Mouse (Mus musculus) neural tube, embryonic 12.5 days (tissue): ENCODE measurements at regions not wholly inside any gene's neighbourhood (a gene's known extent, or its start where the extent isn't known, plus 50 kb on each side); places are given as distances from the start of the nearest gene placed in this dataset.

Experiments used
- ATAC-seq: fragments of 200-750 bp; cut with Nextera tagmentation; 2 replicates; pipeline ENCODE4 v1.8.0; 2017; ENCODE audit warnings: low read depth, mild to moderate bottlenecking, moderate TSS enrichment, moderate library complexity; ENCODE audit not compliant: low FRiP score
- H3K27ac ChIP-seq: fragments of 300-500 bp; sonication (generic); 2 replicates; pipeline ENCODE4 v1.5.1; 2016
- H3K27me3 ChIP-seq: fragments of 300-500 bp; sonication (generic); replicated peaks from 2 replicates; pipeline ENCODE4 v1.6.1; 2016; ENCODE audit warnings: mild to moderate bottlenecking
- H3K36me3 ChIP-seq: fragments of 300-500 bp; sonication (generic); 2 replicates; pipeline ENCODE4 v1.6.1; 2016; ENCODE audit warnings: mild to moderate bottlenecking
- H3K4me1 ChIP-seq: fragments of 300-500 bp; sonication (generic); 2 replicates; pipeline ENCODE4 v1.6.1; 2016
- H3K4me2 ChIP-seq: fragments of 300-500 bp; sonication (generic); replicated peaks from 2 replicates; pipeline ENCODE4 v1.6.1; 2016; ENCODE audit warnings: mild to moderate bottlenecking
- H3K4me3 ChIP-seq: fragments of 300-500 bp; sonication (generic); 2 replicates; pipeline ENCODE4 v1.5.1; 2016
- H3K9ac ChIP-seq: fragments of 300-500 bp; sonication (generic); 2 replicates; pipeline ENCODE4 v1.6.1; 2016; ENCODE audit warnings: mild to moderate bottlenecking
- H3K9me3 ChIP-seq: fragments of 300-500 bp; sonication (generic); 2 replicates; pipeline ENCODE4 v1.6.1; 2016; ENCODE audit warnings: mild to moderate bottlenecking
- WGBS: fragments of 180-500 bp; shearing (Covaris S2); methylation state at CpG from one replicate; pipeline ENCODE4 v1.1.7; 2016; 5-methylcytosine and 5-hydroxymethylcytosine counted together

DNA sequence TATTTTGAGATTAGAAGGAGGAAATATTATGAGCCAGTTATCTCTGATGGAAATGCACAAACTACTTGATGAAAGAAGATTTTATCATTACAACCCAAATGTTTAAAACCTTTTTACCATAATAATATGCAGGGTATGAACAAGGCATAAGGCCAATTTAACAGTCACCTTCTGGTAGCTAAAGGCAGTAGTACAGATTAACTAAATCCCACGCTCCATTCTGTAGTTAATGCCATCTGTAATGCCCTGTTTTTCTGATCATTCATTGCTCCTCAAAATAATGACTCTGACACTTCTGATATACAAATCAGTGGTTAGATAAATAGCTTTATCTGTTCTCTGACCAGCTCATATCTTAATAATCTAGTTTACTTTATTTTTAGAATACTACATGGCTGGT lies 987.8 kb downstream of the Pcdh7 start:
- no peaks in the 10 kb centered on the region for H3K9me3 ChIP-seq
- H3K27me3 ChIP-seq = no peaks in the 10 kb centered on the region
- H3K27ac ChIP-seq = no peak overlapping the region
- ATAC-seq = no peak
- H3K4me1 ChIP-seq = no peaks in the 10 kb centered on the region
- H3K36me3 ChIP-seq = no peaks in the 10 kb centered on the region
- WGBS = 91% methylated on average over 1 of the region's 1 CpGs
- no peak overlapping the region for H3K9ac ChIP-seq
- H3K4me2 ChIP-seq = no peak overlapping the region
- no peak overlapping the region for H3K4me3 ChIP-seq

GRCm38 (mm10) chr5:58712381-58712780 lies 994.6 kb downstream of the Pcdh7 start:
- WGBS = 50% methylated on average over 1 of the region's 1 CpGs
- Histone ChIP-seq H3K4me2 (no peak overlapping the region), H3K9ac (no peak overlapping the region), H3K36me3 (no peaks in the 10 kb centered on the region), H3K27ac (no peak overlapping the region), H3K4me1 (no peaks in the 10 kb centered on the region), H3K27me3 (no peaks in the 10 kb centered on the region), H3K9me3 (no peaks in the 10 kb centered on the region), H3K4me3 (no peak overlapping the region)
- no peak for ATAC-seq

DNA sequence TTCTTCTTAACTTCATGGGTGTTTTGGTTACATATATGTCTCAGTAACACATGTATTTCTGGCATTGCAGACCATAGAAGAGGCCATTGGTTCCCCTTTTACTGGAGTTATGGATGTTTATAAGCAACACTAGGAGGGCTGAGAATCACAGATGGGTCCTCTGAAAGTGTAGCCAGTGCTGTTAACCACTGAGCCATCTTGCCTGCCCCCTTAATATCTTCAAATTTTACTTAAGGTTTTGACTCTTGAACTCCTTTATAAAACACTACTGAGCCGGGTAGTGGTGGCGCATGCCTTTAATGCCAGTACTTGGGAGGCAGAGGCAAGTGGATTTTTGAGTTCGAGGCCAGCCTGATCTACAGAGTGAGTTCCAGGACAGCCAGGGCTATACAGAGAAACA lies 1015.6 kb downstream of the Pcdh7 start:
- Histone ChIP-seq H3K36me3 (no peaks in the 10 kb centered on the region), H3K4me2 (no peak overlapping the region), H3K27ac (no peak overlapping the region), H3K9ac (no peak overlapping the region), H3K27me3 (no peaks in the 10 kb centered on the region), H3K4me3 (no peak overlapping the region), H3K9me3 (no peaks in the 10 kb centered on the region), H3K4me1 (no peaks in the 10 kb centered on the region)
- no peak for ATAC-seq
- WGBS = 94% methylated on average over 3 of the region's 3 CpGs

GRCm38 (mm10) chr5:58733961-58734360 lies 1016.2 kb downstream of the Pcdh7 start:
- Histone ChIP-seq H3K4me3 (no peak overlapping the region), H3K4me2 (no peak overlapping the region), H3K9me3 (no peaks in the 10 kb centered on the region), H3K4me1 (no peaks in the 10 kb centered on the region), H3K27ac (no peak overlapping the region), H3K27me3 (no peaks in the 10 kb centered on the region), H3K9ac (no peak overlapping the region), H3K36me3 (no peaks in the 10 kb centered on the region)
- 93% methylated on average over 2 of the region's 2 CpGs for WGBS
- no peak for ATAC-seq

GRCm38 (mm10) chr5:58736610-58737009 lies 1018.8 kb downstream of the Pcdh7 start:
- no peaks in the 10 kb centered on the region for H3K27me3 ChIP-seq
- H3K4me2 ChIP-seq = no peak overlapping the region
- H3K4me1 ChIP-seq = no peaks in the 10 kb centered on the region
- ATAC-seq = no peak
- H3K27ac ChIP-seq = no peak overlapping the region
- WGBS = 59% methylated on average over 9 of the region's 9 CpGs
- H3K9ac ChIP-seq = no peak overlapping the region
- H3K36me3 ChIP-seq = no peaks in the 10 kb centered on the region
- no peaks in the 10 kb centered on the region for H3K9me3 ChIP-seq
- H3K4me3 ChIP-seq = no peak overlapping the region

DNA sequence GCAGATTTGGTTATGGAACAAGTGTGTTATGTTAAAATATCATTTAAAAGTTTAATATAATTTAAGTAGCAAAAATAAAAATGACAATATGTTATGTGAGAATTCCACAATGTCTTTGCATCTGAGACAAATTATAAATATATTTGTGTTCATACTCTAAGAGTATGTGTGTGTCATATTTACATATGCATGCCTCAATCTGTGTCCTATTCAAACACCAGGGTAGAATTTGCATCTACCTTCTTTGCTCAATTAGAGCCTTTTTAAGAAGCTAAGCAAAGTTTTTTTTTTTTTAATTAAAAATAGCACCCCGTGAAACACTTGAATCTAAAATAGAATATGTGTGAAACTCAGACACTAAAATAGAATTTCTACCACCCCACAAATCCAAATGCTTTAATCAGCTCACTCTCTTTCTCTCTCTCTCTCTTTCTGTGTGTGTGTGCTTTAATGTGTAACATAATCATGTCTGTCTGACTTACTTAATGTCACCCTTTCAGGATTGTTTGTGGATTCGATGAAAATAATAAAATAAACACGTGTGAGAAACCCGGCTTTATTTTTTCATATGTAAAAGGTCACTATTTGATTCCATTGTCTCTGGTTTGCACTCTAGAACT lies 1019.6 kb downstream of the Pcdh7 start:
- no peak overlapping the region for H3K4me2 ChIP-seq
- no peak overlapping the region for H3K4me3 ChIP-seq
- no peaks in the 10 kb centered on the region for H3K36me3 ChIP-seq
- no peaks in the 10 kb centered on the region for H3K27me3 ChIP-seq
- H3K4me1 ChIP-seq = no peaks in the 10 kb centered on the region
- WGBS = 93% methylated on average over 4 of the region's 4 CpGs
- H3K9me3 ChIP-seq = no peaks in the 10 kb centered on the region
- ATAC-seq = no peak
- no peak overlapping the region for H3K9ac ChIP-seq
- no peak overlapping the region for H3K27ac ChIP-seq

DNA sequence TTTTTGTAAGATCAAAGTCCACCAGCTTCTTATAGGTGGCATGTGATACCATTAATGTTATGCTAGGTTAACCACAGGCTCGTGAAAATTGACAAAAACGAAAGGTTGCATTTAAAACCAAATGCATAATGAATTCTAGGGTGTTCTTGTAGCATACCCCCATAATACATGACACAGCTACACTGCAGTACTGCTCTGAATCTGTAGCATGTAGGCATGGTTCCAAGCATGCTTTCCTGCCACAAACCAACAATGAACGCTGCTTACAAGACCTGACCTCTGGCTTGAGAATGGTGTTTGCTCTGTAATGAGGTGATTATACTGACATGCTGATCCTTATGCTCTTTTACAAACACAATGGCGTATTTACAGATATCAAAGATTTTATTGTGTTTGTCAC lies 1020.3 kb downstream of the Pcdh7 start:
- Histone ChIP-seq H3K9ac (no peak overlapping the region), H3K36me3 (no peaks in the 10 kb centered on the region), H3K4me2 (no peak overlapping the region), H3K27me3 (no peaks in the 10 kb centered on the region), H3K27ac (no peak overlapping the region), H3K9me3 (no peaks in the 10 kb centered on the region), H3K4me1 (no peaks in the 10 kb centered on the region), H3K4me3 (no peak overlapping the region)
- ATAC-seq = no peak
- 85% methylated on average over 4 of the region's 4 CpGs for WGBS

GRCm38 (mm10) chr5:58740759-58741158 lies 1023.0 kb downstream of the Pcdh7 start:
- 81% methylated on average over 1 of the region's 1 CpGs for WGBS
- no peaks in the 10 kb centered on the region for H3K4me1 ChIP-seq
- no peaks in the 10 kb centered on the region for H3K36me3 ChIP-seq
- no peaks in the 10 kb centered on the region for H3K27me3 ChIP-seq
- H3K27ac ChIP-seq = no peak overlapping the region
- H3K9me3 ChIP-seq = no peaks in the 10 kb centered on the region
- no peak overlapping the region for H3K4me3 ChIP-seq
- ATAC-seq = no peak
- H3K9ac ChIP-seq = no peak overlapping the region
- no peak overlapping the region for H3K4me2 ChIP-seq

- H3K4me1 ChIP-seq = peaks cover 5% of the 10 kb centered on the region; the same call in 1 of the 2 replicates
- H3K4me3 ChIP-seq = no peak overlapping the region
- no peaks in the 10 kb centered on the region for H3K27me3 ChIP-seq
- peak overlapping the region; percentile 18; the same call in 1 of the 2 replicates for H3K4me2 ChIP-seq
- no peak for ATAC-seq
- no peak overlapping the region for H3K27ac ChIP-seq
- H3K36me3 ChIP-seq = no peaks in the 10 kb centered on the region
- no peaks in the 10 kb centered on the region for H3K9me3 ChIP-seq
- H3K9ac ChIP-seq = no peak overlapping the region
- 12% methylated on average over 6 of the region's 6 CpGs for WGBS
Observed at GRCm38 (mm10) chr5:58747684-58748083, 1029.9 kb downstream of the Pcdh7 start.

DNA sequence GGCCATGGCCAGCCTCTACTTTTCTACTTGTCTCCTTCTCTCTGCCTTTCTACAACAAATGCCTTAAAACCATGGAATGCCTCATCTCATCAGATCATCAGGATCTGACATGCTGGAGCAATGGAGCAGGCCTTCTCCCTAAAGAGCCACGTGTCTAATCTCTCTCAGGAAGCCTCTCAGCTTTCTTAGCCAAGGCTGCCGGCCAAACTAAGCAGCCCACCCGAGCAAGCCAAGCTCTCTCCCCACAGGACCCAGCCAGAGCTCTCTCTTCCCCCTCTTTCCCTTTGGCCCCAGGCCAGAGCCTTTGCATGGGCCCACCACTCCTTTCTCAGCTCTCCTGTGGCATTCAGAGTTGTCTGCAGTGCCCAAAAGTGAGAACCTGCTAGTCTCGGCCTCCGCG lies 1034.0 kb downstream of the Pcdh7 start:
- no peak overlapping the region for H3K27ac ChIP-seq
- H3K4me2 ChIP-seq = no peak overlapping the region
- no peak overlapping the region for H3K4me3 ChIP-seq
- no peaks in the 10 kb centered on the region for H3K27me3 ChIP-seq
- ATAC-seq = no peak
- H3K9me3 ChIP-seq = no peaks in the 10 kb centered on the region
- WGBS = 81% methylated on average over 6 of the region's 6 CpGs
- H3K4me1 ChIP-seq = peaks cover 5% of the 10 kb centered on the region; the same call in 1 of the 2 replicates
- H3K9ac ChIP-seq = no peak overlapping the region
- H3K36me3 ChIP-seq = no peaks in the 10 kb centered on the region
